Mouse (Mus musculus) kidney, adult 2 months (tissue): ENCODE data around the gene Ugt1a2. TPM values are rescaled to one million over a fixed set of nuclear protein-coding genes. Genes with fewer than 3 reads are reported as not detected.

ENCODE experiments used
- DNase-seq: peaks from one replicate; pipeline ENCODE4 v3.0.0; 2021
- H3K27ac ChIP-seq: fragments of 200-500 bp; 2 replicates; pipeline ENCODE4 v1.5.1; 2012; ENCODE audit warnings: low read depth, low read length, control low read depth, inconsistent platforms; ENCODE audit not compliant: insufficient read depth
- H3K27me3 ChIP-seq: fragments of 200-500 bp; replicated peaks from 2 replicates; pipeline ENCODE4 v1.6.1; 2012; ENCODE audit warnings: mild to moderate bottlenecking, moderate library complexity, low read length, inconsistent platforms; ENCODE audit not compliant: control insufficient read depth, insufficient read depth
- H3K36me3 ChIP-seq: fragments of 200-500 bp; 2 replicates; pipeline ENCODE4 v1.6.1; 2012; ENCODE audit warnings: mild to moderate bottlenecking, moderate library complexity, low read length, inconsistent platforms; ENCODE audit not compliant: control insufficient read depth, insufficient read depth
- H3K4me1 ChIP-seq: fragments of 200-500 bp; 2 replicates; pipeline ENCODE4 v1.6.1; 2011; ENCODE audit warnings: low read length; ENCODE audit not compliant: control insufficient read depth, insufficient read depth
- H3K4me3 ChIP-seq: fragments of 200-500 bp; 2 replicates; pipeline ENCODE4 v1.5.1; 2011; ENCODE audit warnings: mild to moderate bottlenecking, low read depth, low read length, control low read depth; ENCODE audit not compliant: insufficient read depth
- CTCF ChIP-seq: fragments of 200-500 bp; conservative IDR thresholded peaks from 2 replicates; pipeline ENCODE4 v1.5.1; 2011; ENCODE audit warnings: low read depth, mild to moderate bottlenecking, control low read depth, low read length, moderate library complexity, mixed read lengths; ENCODE audit not compliant: insufficient read depth, insufficient read length
- POLR2A ChIP-seq: fragments of 200-500 bp; IDR thresholded peaks from one replicate; pipeline ENCODE4 v1.6.1; 2011; ENCODE audit warnings: low read depth, low read length, control low read depth
- WGBS: fragments of 180-500 bp; shearing (Covaris S2); methylation state at CpG from one replicate; pipeline ENCODE4 v1.1.7; 2018; 5-methylcytosine and 5-hydroxymethylcytosine counted together
- polyA plus RNA-seq: library from polyadenylated mRNA; depleted of rRNA; stranded (reverse); fragments of >200 nt; gene quantifications from 2 replicates; pipeline ENCODE4 v1.2.3, GENCODE M21; 2012

Ugt1a2 gene
- polyA plus RNA-seq, 1 experiment: 1,230 TPM

GRCm38 (mm10) chr1:88197443-88197842 lies 3.0 kb upstream of the Ugt1a2 start:
- Histone ChIP-seq H3K4me1 (peaks cover 23% of the 10 kb centered on the region), H3K27ac (peak overlapping the region; percentile 58; the same call in 1 of the 2 replicates), H3K36me3 (no peaks in the 10 kb centered on the region), H3K4me3 (no peak overlapping the region), H3K27me3 (no peaks in the 10 kb centered on the region)
- TF ChIP-seq CTCF (no peak), POLR2A (no peak)
- 25% methylated on average over 3 of the region's 3 CpGs for WGBS
- peak; percentile 62 for DNase-seq

DNA sequence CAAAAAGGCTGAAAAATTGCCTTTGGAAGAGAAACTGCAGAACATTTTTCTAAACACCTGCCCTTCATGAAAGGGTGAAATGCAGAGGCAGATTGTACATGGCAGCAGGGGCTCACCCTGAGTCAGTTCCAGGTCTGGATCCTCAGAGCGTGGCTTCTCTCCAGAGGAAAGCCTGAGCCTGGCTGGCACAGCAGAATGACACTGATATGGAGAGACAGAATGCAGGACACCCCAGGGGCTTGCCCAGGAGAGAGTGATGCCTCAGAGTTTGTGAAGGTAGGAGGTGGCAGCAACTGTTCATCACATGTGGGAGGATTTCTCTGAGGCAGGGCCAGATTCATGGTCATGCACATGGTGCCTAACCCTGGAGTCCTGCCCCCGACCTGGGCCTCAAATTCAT lies 405 bp upstream of the Ugt1a2 start:
- Histone ChIP-seq H3K36me3 (no peaks in the 10 kb centered on the region), H3K27ac (no peak overlapping the region), H3K4me1 (peaks cover 23% of the 10 kb centered on the region), H3K27me3 (no peaks in the 10 kb centered on the region), H3K4me3 (no peak overlapping the region)
- no peak for DNase-seq
- TF ChIP-seq POLR2A (no peak), CTCF (no peak)
- 54% methylated on average over 2 of the region's 2 CpGs for WGBS

DNA sequence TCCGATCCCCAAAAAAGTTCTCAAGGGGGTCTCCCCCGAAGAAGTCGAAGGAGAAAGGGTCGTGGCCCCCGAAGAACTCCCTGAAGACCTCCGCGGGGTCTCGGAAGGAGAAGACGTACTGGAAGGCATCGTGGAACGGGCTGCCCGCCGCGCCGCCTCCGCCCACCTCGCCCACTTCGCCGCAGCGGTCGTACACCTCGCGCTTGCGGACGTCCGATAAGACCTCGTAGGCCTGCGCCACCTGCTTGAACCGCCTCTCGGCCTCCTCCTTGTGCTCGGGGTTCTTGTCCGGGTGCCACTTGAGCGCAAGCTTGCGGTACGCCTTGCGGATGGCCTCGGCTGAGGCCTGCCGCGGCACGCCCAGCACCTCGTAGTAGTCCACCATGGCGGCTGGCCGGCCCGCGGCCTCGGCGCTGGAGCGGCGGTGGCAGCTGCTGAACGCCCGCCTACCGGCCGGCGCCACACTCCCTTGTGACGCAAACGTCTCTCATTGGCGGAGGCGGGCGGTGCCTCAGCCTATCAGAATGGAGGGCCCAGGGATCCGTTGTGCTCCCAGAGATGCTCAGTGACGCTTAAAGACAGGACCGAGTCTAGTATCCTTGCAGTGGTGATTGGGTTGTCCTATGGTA lies 5.0 kb downstream of the Ugt1a2 start, which contains the start of gene Dnajb3:
Gene Dnajb3 (minus strand): TSS at position 489 of the 629 bp plus-strand sequence.
- 19% methylated on average over 62 of the region's 62 CpGs for WGBS
- no peak within 1 kb of the TSS for H3K27ac ChIP-seq
- peak; percentile 70 for DNase-seq
- no peaks in the 10 kb centered on the region for H3K36me3 ChIP-seq
- no peaks in the 10 kb centered on the region for H3K27me3 ChIP-seq
- TF ChIP-seq CTCF: no peak
- no peak for TF ChIP-seq POLR2A
- peaks cover 5% of the 10 kb centered on the region; the same call in 1 of the 2 replicates for H3K4me1 ChIP-seq
- H3K4me3 ChIP-seq: peak within 1 kb of the TSS; percentile 60

DNA sequence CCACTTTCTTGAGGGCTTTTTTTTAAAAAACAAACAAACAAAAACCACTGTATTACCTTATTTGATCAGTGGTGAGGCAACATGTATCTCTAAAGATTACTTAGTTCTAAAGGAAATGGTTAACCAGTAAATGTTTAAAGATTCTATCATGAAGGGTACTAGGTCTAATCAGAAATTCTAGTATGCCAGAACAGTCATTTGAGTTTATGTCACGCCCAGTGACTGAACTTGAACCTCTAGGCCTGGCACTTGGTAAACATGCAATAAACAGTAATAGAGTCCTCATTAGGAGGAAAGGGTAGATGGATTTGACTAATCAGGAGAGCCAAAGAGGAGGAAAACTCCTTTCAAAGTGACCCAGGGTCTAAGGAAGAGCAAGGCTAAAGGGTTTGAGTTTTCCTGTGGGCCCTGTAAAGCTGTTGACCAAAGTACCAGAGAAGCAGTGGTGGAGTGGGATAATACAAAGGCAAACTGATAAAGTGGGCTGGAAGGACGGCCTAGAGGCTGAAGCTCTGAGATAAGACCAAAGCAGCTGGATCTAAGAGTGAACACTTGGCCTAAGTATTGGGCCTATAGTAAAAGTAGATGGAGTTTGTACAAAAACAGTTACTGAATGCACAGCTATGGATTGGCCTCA lies 6.6 kb downstream of the Ugt1a2 start:
- TF ChIP-seq CTCF (no peak), POLR2A (no peak)

GRCm38 (mm10) chr1:88211812-88212211 lies 11.4 kb downstream of the Ugt1a2 start, which contains the start of gene Ugt1a1:
TSS of gene Ugt1a1 (plus strand) at chr1:88211959.
- no peak within 1 kb of the TSS for H3K4me3 ChIP-seq
- TF ChIP-seq POLR2A: no peak
- TF ChIP-seq CTCF: no peak
- 66% methylated on average over 8 of the region's 8 CpGs for WGBS
- no peaks in the 10 kb centered on the region for H3K4me1 ChIP-seq
- no peaks in the 10 kb centered on the region for H3K27me3 ChIP-seq
- H3K36me3 ChIP-seq: no peaks in the 10 kb centered on the region
- peak; percentile 74 for DNase-seq
- no peak within 1 kb of the TSS for H3K27ac ChIP-seq

More for the DNA sequence above, 6.6 kb downstream of the Ugt1a2 start:
- H3K4me3 ChIP-seq: no peak overlapping the region
- H3K27ac ChIP-seq: no peak overlapping the region
- 0 out of 2 replicates have a peak, but pooled peaks cover 5% of the 10 kb centered on the region for H3K4me1 ChIP-seq
- H3K27me3 ChIP-seq: no peaks in the 10 kb centered on the region
- H3K36me3 ChIP-seq: no peaks in the 10 kb centered on the region
- WGBS: 77% methylated on average over 2 of the region's 2 CpGs
- DNase-seq: no peak

GRCm38 (mm10) chr1:88212341-88213045 lies 12.1 kb downstream of the Ugt1a2 start:
- no peaks in the 10 kb centered on the region for H3K36me3 ChIP-seq
- WGBS: 60% methylated on average over 8 of the region's 8 CpGs
- no peaks in the 10 kb centered on the region for H3K27me3 ChIP-seq
- peak; percentile 20 for DNase-seq
- no peak overlapping the region for H3K27ac ChIP-seq
- no peaks in the 10 kb centered on the region for H3K4me1 ChIP-seq
- no peak overlapping the region for H3K4me3 ChIP-seq
- no peak for TF ChIP-seq POLR2A

DNA sequence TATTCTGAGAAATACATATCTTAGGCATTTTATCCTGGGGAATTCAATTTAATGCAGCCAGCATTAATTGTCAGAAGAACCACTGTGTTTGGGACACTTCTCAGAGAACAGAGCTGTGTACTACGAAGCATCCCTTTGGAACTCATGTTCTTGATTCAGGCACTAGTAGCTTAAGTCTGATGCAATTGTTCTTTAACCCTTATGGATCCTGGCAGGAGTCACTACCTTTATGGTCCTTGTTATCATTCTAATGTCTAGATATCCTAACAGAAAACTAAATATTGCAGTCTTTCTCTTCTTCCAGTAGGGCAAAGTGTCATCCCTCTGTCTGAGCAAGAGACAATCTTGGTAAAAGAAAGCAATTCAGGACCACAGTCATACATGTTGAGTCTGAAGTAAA lies 12.7 kb downstream of the Ugt1a2 start:
- TF ChIP-seq CTCF (no peak), POLR2A (no peak)
- WGBS: 77% methylated on average over 1 of the region's 1 CpGs
- Histone ChIP-seq H3K4me1 (no peaks in the 10 kb centered on the region), H3K4me3 (no peak overlapping the region), H3K36me3 (no peaks in the 10 kb centered on the region), H3K27me3 (no peaks in the 10 kb centered on the region), H3K27ac (no peak overlapping the region)
- no peak for DNase-seq
